Mouse (Mus musculus) retina, postnatal 1 day (tissue): ENCODE results near the gene Igsf9.

Source experiments
- DNase-seq: peaks from one replicate; pipeline ENCODE4 v3.0.0-alpha.2; 2012

Igsf9 gene

DNA sequence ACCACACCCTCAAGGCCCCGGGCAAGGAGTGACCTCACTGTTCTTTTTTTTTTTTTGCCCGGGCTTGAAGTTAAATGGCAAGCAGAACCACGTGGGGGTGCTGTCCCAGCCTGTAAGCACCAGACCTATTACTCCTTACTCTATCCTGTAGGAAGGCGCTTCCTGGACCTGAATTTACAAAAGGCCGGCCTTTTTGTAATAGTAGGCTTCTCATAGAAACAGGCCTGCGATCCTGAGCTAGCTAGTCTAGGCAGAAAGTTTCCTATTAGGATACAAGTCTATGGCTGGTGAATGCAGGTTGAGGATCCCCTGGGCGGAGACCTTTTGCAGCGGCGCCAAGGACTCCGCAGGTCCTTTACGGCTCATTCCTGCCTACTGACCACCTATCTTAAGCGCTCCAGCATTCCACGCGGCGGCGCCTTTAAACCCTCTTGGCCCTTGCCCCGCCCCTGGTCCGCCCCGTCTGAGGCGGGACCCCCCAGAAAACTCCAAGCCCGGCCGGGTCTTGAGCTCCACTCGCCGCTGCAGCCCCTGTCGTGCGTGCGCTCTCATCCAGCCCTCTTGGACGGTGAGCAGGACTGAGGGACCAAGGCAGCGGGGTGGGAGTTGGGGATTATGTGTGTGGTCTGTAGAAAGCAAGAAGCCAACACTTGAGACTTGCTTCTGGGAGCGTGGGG lies 18.3 kb downstream of the Igsf9 start, which contains the start of gene Tagln2:
Tagln2 (plus strand) TSS at position 283 of the 677 bp plus-strand sequence.
- peak; percentile 83 for DNase-seq

DNA sequence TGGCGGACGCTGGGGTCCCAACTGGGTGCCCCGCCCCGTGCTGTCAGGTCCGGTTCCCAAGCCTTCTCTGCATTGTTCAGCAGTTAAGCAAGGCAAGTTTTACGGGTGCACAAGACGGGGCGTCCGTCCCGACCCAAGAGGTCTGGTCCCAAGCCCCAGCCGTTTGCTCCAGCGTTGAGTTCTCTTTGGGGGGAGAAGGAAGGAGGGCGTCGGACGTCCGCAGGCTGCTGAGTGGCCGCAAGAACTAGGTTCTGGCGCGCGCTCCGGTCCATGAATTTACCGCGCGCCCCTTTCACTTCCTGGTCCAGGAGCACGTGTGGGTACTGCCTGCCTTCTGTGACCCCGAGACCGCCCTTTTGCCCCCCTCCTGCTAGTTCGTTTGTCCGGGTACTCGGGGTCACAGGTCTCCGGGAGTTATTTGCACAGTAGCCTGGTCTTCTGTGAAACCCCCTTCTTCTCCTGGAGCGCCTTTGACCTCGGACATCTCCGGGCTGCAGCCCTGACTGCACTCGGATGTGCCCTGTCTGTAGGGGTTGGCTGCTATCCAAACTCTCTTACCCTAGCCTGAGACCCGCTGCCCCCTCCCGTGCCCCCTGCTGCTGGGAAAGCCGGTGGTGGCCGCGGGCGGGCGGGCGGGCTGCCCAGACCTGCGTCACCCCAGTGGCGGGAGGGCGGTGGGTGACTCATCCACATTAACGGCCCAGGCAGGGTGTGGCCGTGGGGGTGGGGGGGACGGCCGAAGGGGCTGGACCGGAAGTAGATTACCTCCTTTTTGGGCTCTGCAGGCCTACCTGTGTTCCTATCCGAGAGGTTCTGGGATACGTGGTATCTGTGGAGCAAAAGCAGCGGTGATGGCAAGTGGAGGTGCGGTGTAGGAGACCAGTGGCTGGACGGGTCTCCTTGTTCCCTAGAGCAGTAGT lies 19.1 kb downstream of the Igsf9 start:
- peak; percentile 89 for DNase-seq

GRCm38 (mm10) chr1:172501371-172502144 lies 20.0 kb downstream of the Igsf9 start:
- peak; percentile 72 for DNase-seq

GRCm38 (mm10) chr1:172502145-172503110 lies 20.8 kb downstream of the Igsf9 start:
- DNase-seq, result peak; percentile 37

- peak; percentile 77 for DNase-seq
Measured at GRCm38 (mm10) chr1:172503111-172503997, 21.8 kb downstream of the Igsf9 start.

DNA sequence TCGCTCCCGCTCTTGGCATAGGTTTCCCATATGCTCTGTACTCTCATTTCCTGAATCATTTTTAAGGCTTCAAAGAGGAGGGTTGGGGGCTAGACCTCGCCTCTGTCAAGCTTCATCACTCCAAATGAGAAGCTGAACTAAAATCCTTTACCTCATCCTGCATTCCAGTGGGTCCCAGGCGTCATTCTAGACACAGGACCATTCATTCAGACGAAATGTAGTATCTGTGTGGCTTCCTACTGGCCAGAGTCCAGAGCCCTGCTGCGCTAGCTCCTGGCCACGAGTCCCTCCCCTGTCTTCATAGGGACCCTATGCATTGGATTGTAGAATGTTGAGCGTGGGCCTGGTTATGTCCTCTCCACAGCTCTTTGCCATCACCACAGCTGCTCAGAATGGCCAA lies 23.2 kb downstream of the Igsf9 start:
- peak; percentile 22 for DNase-seq

DNA sequence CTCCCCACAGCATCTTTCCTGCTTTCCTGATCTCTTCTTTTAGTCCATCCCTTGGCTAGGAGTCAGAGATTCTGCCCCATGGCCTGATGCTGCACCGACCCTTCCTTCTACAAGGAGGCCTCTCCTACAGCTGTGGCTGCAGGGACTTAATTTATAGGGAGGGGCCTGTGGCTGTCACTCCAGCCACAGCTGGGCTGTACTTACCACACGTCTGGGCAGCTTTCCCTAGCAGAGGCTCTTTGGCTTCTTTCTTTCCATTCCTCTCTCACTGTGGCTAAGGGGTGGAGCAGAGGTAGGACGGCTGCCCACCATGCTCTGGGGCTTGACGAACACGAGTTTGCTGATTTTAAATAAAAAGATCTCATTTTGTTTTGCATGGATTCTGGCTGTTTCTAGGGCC lies 25.4 kb downstream of the Igsf9 start:
- no peak for DNase-seq

- DNase-seq, result no peak
Measured at GRCm38 (mm10) chr1:172507701-172508100, 26.1 kb downstream of the Igsf9 start.

DNA sequence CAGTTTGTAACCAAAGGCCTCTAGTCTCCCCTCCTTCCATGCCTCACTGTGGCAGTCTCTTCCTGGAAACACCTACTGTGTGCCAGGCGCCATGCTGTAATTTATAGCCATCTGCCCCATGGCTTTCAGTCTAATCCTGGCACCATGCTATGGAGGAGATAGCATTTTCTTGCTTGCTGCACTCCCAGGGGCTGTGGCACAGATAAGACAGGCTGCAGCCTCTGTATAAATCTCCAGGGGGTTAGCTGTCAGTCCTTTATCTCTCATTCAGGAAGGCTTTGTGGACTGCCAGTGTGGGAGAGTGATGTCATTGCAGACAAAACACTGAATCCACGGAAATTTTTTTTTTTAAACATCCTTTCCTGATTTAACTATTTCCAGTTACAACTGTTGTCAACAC lies 26.6 kb downstream of the Igsf9 start:
- DNase-seq, result no peak

- no peak for DNase-seq
Measured at GRCm38 (mm10) chr1:172509235-172509634, 27.6 kb downstream of the Igsf9 start.

DNA sequence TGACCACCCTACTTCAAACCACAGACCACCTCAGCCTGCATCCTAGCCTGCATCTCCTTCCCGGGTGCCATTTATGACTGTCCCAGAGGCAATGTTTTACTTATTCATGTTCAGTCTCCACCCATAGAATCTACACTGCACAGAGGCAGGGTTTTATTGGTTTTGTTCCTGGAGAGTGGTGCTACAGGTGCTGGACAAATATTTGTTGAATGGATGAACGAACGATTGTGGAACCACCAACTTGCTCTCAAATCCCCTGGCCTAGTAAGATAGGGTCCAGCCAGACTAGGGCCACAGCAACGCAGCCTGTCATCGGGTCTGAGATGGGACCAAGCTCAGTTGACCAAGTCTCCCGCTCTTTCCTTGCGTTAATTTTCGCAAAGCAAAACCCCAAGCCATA lies 28.4 kb downstream of the Igsf9 start:
- DNase-seq, result no peak

DNA sequence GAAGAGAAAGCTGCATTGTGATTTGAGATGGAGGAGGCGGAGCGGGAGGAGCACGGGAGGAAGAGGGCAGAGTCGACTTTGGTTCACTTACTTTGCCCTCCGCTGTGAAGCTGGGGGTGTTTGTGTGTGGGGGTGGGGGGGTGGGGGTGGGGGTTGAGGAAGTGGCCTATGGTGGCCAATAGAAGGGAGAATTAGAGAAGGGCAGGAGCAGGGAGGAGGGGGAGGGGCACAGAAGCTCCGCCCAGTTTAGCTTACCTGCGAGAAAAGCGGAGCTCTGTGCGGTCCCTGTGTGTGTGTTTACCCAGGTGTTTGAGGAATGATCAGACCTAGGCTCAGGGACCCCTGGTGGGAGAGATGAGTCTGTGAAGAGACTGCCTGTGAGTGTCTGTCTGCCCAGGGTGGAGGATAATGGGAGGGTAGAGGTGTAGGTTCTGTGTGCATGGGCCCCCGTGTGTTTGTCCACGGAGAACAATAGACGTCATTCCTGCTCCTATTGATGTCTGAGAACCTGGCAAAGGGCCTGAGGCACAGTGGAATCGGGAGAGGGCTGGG lies 28.9 kb downstream of the Igsf9 start:
- DNase-seq, result no peak

- peak; percentile 30 for DNase-seq
Measured at GRCm38 (mm10) chr1:172512962-172513361, 31.4 kb downstream of the Igsf9 start.

GRCm38 (mm10) chr1:172513525-172514212 lies 32.1 kb downstream of the Igsf9 start:
- DNase-seq, result no peak

GRCm38 (mm10) chr1:172514213-172514529 lies 32.6 kb downstream of the Igsf9 start:
- no peak for DNase-seq

- DNase-seq, result no peak
Measured at GRCm38 (mm10) chr1:172514551-172515268, 33.1 kb downstream of the Igsf9 start.

DNA sequence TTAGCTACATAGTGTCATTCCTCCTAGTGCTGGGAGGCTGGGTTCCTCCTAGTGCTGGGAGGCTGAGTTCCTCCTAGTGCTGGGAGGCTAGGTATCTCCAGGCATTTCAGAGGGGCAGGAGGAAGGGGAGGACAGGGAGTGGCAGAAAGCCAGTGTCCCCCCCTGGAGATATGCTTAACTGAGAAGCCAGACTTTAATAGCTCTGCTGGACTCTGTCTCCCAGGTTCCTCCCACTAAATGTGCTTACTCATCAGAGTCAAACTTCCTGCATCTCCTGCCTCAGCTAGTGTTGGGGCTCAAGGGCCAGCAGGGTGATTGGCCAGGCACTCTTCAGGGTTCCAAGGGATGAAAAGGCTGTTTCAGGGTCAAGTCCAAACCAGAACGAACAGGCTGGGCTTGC lies 33.8 kb downstream of the Igsf9 start:
- no peak for DNase-seq

GRCm38 (mm10) chr1:172518013-172518412 lies 36.4 kb downstream of the Igsf9 start:
- no peak for DNase-seq

DNA sequence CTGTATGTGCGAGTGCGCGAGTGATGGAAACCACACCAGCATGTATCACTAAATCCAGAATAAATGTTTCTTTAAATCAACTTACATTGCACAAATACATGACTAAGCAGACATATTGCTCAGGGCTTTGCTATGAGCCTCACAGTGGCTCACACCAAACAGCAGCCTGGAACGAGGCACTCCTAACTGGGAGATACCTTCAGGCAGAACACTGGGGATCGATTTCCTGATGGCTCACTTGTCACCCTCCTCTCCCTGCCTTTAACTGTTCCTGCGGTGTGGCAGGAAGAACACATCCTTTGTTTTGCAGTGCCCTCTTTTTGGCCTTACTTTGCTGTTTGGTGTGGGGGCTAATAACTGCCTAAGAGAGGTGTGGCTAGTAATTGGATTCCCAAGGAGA lies 38.1 kb downstream of the Igsf9 start:
- DNase-seq, result no peak
